Mouse (Mus musculus) lung, postnatal 14 days (tissue): Measurements from ENCODE around the gene Sept1.

ENCODE experiments used
- DNase-seq: peaks from one replicate; pipeline ENCODE4 v3.0.0; 2021

Sept1 gene

DNA sequence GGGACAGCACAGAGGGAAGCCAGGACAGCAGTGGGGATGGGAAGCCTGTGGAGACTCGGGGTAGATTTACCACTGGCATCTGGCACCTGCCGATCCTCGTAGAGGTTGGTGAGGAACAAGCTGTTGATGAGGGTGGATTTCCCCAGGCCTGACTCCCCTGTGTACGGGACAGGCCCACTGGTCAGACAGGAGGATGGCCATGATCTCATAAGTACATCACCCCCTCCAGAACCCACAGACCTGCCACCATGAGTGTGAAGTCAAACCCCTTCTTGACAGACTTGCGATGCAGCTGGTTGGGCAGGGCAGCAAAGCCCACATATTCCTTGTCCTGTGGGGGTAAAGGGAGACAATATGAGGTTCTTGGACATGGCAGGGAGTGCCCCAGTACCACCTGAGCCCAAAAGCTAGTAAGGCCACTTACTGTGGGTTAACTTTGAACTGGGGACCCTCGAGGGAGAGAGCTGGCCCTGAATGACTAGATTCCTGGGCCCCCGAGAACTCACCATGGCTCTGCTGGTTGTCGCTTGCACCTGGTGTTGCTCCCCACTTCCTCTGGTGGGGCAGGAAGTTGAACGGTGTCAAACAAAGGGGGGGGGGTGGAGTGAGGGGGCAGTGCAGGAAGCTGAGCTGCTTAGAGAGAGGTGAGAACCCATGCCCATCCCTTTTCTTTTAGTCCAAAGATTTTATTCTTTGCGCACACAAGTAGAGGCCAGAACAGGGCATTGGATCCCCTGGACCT is 14.9 kb downstream of the Sept1 start:
- no peak for DNase-seq

DNA sequence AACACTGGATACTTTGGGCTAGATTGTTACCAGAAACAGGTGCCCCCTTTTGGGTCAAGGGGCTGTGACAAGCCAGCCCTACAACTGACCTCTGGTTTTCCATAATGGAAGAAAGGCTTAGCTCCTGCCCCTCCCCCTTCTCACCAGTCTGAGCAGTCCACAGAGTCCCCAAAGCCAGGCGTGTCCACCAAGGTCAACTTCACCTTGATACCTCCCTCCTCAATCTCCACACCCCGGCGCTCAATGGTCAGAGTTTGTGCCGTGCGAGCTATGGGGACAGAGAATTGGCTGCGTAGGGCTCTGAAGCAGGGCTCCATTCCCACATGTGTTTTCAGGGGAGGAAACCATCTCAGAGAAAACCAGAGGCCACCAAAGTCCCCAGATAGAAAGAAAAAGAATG is 15.5 kb downstream of the Sept1 start:
- DNase-seq, result no peak

DNA sequence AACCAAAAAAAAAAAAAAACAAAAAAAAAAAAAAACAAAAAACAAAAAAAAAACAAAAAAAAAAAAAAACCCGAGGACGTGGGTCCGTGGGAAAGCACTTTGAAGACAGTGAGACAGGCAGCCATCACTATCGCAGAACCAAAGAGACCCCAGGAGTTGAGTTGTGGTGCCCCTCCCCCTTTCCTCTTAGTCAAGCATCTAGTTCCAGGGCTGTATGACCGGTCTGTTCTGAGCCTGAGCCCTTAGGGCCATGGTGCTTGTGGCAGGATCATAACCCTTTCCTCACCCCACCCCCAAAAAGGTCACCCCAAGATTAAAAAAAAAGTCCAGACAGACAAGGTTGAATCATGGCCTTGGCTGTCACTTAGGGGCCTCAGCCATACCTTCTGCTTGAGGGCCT is 16.6 kb downstream of the Sept1 start:
- no peak for DNase-seq

DNA sequence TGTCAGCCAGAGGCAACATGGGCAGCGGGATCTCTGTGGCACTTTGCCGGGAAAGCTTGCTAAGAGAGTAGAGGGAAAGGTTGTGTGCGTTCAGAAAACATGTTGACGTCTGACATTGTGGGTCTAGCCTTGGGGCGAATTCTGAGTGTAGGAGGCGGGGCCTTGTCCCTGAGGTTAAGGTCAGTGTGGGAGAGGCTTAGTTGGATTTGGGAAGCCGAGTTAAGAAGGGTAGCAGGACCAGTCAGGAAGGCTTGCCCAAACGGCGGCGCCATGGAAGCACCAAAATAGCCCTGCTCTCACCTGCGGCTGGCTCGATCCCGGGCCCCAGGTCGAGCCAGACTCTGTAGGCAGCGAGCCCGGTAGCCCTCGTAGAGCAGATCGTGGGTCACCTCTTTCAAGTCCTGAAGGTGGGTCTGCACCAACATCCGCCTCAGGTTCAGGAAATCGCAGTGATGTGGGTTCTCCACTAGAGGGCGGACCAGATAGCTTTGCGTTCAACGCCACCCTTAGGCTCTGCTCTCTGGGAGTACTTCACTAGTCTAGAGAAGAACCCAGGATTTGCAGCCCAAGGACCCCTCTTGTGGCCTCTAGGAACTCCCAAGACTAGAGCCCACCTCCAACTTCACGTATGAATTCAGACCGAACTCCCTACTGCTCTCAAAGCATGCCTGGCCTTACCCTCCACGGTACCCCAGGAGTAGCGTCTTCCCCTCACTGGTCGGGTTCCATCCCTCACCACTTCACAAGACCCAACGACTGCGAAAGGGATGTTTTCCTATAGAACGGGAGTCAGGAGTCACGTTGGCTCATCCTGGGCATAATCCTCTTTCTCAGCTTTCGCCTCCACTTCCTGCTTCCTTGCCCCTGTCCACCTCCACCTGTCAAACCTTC is 17.7 kb downstream of the Sept1 start:
- DNase-seq, result peak; percentile 75

DNA sequence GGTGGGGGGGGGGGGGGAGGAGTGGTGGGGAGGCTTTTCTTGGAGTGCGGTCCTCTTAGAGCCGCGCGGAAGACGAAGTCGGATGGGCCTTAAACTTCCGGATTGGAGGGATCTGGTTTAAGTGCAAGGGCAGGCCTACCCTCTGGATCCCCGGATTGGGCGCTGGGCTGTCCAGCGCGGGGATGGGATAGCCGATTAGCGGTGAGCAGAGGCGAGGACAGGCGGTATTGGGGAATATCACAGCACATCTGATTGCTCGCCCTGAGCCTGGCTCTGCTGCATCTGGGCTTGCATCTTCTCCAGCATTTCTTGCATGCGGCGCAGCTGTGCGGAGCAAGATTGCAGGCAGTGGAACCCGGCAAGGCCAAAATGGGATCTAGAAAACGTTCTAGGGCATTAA is 18.4 kb downstream of the Sept1 start:
- no peak for DNase-seq

DNA sequence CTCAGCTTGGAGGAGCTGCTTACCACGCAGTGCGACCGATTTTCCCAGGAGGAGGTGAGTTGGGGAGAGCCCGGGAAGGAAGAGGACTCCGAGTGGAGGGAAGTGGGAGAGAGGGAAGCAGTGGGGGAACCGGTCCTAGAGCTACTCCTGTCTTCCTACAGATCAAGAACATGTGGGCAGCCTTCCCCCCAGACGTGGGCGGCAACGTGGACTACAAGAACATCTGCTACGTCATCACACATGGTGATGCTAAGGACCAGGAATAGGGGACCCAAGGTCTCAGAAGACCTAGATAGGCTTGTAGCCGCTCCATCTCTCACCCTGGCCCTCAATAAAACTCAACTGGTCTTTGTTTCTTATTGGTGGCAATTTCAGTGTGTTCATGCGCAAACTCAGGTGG is 19.0 kb downstream of the Sept1 start:
- DNase-seq, result no peak

- DNase-seq, result peak; percentile 64
Measured at GRCm38 (mm10) chr7:127213485-127213884, 19.4 kb downstream of the Sept1 start.

DNA sequence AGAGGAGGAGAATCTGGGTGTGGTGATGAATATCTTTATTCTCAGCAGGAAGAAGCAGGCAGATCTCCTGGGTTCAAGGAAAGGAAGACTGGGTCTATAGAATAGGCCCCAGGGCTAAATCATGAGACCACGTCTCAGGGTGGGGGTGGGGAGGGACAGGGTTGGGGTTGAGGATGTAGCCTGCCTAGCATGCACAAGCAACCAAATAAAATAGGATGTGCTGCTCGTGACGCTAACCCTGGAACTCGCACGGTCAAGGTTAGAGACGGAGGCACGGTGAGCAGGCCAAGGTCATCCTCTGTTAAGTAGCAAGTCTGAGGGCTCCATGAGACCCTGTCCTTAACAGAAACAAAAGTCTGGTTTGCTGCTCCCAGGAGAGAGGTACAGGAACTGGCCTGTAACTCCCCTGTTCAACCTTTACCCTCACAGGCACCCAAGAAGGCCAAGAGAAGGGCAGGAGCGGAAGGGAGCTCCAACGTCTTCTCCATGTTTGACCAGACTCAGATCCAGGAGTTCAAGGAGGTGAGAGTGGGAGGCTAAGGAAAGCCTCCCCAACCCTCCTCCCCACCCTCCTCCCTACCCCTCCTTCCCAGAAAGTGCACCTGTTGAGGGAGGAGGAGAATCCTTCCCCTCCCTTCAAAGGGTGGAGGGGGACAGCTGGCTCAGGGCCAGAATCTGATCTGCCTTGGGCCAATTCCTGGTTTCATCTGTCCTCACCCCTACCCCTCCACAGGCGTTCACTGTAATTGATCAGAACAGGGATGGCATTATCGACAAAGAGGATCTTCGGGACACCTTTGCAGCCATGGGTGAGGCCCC is 20.3 kb downstream of the Sept1 start:
- DNase-seq, result no peak

- DNase-seq, result no peak
Measured at GRCm38 (mm10) chr7:127211014-127211745, 21.8 kb downstream of the Sept1 start.

GRCm38 (mm10) chr7:127210266-127210665 is 22.7 kb downstream of the Sept1 start:
- no peak for DNase-seq

- no peak for DNase-seq
Measured at GRCm38 (mm10) chr7:127209851-127210250, 23.1 kb downstream of the Sept1 start.

GRCm38 (mm10) chr7:127208553-127209438 is 24.1 kb downstream of the Sept1 start, which contains the start of gene Mylpf:
Mylpf (plus strand) TSS chr7:127208890.
- peak; percentile 95 for DNase-seq

GRCm38 (mm10) chr7:127208295-127208552 is 24.7 kb downstream of the Sept1 start, which contains the start of gene Tbc1d10b:
Tbc1d10b (minus strand) TSS chr7:127208468.
- DNase-seq, result no peak

GRCm38 (mm10) chr7:127207374-127208294 is 25.3 kb downstream of the Sept1 start:
- peak; percentile 26 for DNase-seq

DNA sequence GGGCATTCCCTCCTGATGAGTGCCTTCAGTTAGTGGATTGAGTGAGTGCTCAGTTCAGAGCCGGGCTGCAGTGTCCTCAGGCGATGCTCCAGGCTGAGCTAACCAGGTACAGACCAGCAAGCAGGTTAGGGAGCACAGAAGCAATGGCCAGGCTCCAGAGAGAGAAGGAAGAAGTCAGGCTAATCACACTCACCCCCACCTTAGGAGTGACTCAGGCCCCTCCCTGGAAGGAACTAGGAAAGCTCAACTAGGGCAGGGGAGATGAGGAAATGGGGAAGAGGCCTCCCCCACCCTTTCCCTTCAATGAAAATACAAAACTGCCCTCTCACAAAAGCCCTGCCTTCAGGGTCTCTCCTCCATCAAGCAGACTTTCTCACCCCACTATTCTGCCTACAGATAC is 26.3 kb downstream of the Sept1 start:
- DNase-seq, result no peak

DNA sequence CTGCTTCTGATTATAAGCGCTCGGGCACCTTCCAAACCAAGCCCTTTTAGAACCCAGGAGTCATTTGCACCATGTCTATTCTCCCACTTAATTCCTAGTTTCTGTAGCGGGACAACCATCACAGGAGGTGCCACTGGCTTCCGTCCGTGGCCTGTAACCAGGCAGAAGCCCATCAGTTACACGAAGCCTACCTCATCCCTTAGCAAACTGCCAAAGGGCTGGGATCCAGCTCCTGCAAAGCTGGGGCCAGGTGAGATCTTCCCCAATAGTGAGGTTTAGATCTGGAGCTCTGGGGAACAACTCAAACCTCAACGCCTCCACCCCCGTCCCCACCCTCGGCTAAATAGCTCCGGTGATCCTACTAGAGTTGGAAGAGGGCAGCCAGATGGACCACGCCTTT is 36.4 kb downstream of the Sept1 start:
- no peak for DNase-seq

DNA sequence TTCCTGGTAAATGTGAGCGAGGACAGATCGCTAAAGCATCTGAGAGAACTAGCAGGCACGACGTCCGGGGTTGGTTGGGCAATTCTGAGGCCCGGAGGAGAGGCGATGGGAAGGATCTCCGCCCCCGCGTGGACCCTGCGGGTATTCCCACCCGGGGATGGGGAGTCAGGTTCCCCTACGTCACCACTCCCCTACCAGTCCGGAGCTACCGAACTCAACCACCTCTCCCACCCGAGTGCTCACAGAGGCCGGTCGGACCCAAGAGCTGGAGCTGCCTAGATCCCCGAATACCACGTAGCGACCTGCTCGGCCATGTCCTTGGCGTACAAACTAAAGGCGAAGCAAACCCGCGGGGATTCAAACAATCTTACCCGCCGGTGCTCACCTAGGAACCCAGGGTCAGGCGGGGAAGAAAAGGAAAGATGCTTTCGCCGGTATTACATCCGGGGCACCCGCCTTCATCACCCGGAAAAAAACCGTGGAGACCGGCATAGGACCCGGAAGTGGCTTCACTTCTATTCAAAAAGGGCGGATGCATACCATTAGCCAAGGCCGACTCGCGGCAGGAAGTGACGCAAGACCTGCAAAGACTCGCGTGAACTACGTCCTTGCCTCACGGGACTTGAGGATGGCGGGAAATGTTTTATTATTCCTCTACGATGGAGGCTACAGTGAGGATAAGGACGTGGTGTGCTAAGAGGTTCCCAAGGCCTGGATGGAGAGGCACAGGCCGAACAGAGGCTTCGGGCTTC is 37.2 kb downstream of the Sept1 start, which contains the start of gene Cd2bp2:
Gene Cd2bp2 (minus strand): TSS at position 507 of the 752 bp plus-strand sequence.
- peak; percentile 95 for DNase-seq

- DNase-seq, result no peak
Measured at GRCm38 (mm10) chr7:127194633-127195029, 38.3 kb downstream of the Sept1 start.

DNA sequence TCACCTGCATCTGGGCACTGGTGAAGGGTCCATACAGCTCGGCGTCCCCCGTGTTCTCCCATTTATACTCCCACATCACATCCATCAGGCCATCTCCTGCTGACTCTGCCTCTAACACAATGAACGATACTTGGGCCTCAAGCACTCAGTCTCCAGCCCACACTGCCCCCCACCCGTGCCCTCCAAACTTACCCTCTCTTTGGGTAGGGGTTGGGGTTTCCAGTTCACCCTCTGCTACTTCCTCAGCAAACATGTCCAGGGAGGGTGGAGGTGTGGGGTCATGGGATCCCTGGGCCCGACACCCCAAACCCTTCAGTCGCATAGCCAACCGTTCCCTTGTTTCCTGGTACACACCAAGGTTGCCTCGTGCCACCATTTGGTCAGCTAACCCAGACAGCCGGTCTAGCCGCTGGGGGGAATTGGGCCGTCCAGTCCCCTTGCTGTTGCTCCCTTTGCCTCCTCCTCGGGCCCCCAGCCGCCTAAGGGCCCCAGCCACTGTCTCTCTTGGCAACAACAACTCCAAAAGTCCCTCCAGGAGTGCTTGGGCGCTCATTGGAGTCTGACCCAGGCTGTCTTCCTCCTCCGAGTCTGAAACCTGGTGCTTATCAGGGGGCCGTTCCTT is 38.8 kb downstream of the Sept1 start:
- DNase-seq, result no peak
